Mouse (Mus musculus) adrenal gland, postnatal 25 days (tissue): ENCODE data around the gene Fgf22. TPM values are rescaled to one million over a fixed set of nuclear protein-coding genes. Genes with fewer than 3 reads are reported as not detected.
A peak's percentile ranks its signal among the peaks of the same experiment; 100 is the strongest.
"Not testable (repeated sequence)": the region's sequence is repeated elsewhere in the genome, so short reads cannot be mapped to it uniquely, and the experiment has no call there.

ENCODE experiments used
- DNase-seq: peaks from one replicate; pipeline ENCODE4 v3.0.0; 2021; ENCODE audit warnings: mixed read lengths
- total RNA-seq: library from RNA; stranded (reverse); gene quantifications from 2 replicates; pipeline ENCODE4 v1.2.3, GENCODE M21; 2021

The Fgf22 gene
- total RNA-seq, 1 experiment from 2014 or later, result not detected

- DNase-seq, result no peak
Observed at GRCm38 (mm10) chr10:79733847-79734246, 21.0 kb upstream of the Fgf22 start.

DNA sequence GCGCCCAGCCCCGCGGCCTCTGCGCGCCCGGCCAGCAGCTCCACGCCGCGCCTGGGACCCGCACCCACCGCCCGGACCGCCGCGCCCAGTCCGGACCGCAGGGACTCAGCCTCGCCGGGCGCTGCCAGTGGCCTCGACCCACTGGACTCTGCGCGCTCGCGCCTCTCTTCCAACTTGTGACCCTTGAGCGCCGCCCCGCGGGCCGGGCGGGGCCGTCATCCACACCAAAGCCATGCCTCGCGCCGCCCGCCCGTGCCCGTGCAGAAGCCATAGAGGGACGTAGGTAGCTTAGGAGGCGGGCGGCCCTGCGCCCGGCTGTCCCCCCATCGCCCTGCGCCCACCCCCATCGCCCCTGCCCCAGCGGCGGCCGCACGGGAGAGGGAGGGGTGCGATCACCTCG is 19.5 kb upstream of the Fgf22 start:
- DNase-seq, result peak; percentile 33

DNA sequence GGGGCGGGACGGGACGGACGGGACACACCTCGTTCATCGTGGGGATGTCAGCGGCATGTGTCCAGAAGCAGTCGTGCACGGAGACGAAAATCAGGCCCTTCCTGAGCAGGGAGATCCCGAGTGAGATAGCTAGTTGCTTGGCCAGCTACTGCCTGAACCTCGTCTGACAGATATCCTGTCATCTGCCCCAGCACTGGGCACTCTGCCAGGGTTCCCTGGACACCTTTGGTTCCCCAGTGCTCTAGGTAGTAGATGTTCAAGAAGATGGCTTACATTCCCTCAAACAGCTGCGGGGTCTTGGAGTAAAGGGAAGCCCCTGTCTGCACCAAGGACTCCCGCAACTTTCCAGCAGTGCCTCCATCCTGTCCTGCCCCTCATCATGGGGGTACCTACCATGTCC is 18.2 kb upstream of the Fgf22 start:
- DNase-seq, result peak; percentile 45

GRCm38 (mm10) chr10:79738259-79738658 is 16.6 kb upstream of the Fgf22 start:
- DNase-seq, result no peak

GRCm38 (mm10) chr10:79739234-79739633 is 15.6 kb upstream of the Fgf22 start:
- DNase-seq, result no peak

- DNase-seq, result no peak
Observed at GRCm38 (mm10) chr10:79740863-79741262, 14.0 kb upstream of the Fgf22 start.

- no peak for DNase-seq
Observed at GRCm38 (mm10) chr10:79743161-79743560, 11.7 kb upstream of the Fgf22 start.

- no peak for DNase-seq
Observed at GRCm38 (mm10) chr10:79743650-79744365, 11.1 kb upstream of the Fgf22 start.

GRCm38 (mm10) chr10:79745411-79745810 is 9.5 kb upstream of the Fgf22 start:
- no peak for DNase-seq

- DNase-seq, result peak; percentile 92
Observed at GRCm38 (mm10) chr10:79745898-79746773, 8.7 kb upstream of the Fgf22 start, which contains the start of gene Polrmt. Gene Polrmt (minus strand): TSS chr10:79746581.

DNA sequence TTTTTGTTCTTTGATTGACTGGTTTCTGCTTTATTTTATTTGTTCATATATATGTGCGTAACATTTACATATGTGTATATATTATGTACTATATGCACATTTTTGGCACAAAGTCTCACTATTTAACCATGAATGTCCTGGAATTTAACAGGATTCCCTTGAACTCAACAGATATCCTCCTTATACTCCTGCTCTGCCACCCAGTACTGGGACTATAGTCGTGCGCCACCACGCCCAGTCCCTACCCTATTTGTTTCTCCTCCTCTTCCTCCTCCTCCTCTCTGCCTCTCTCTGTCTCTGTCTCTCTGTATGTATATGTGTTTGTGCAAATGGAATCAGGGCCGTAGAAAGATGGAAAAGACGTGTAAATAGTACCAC is 8.1 kb upstream of the Fgf22 start:
- no peak for DNase-seq

DNA sequence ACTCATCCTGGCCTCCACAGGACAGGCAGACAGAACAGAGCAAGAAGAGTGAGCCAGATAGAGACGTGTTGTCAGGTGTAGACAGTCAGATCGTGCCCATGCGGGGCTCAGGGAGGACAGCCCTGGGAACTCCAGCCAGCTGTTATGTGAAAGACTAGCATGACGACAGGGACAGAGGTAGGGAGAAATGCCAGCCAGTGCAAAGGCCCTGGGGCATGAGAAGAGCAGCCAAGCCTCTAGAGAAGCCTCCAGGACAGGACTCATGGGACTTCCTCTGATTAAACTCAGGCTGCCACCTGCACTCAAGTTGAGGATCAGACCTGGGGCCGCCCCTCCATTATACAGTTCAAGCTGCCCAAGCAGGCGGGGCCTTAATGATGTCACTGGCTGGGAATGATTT is 6.4 kb upstream of the Fgf22 start:
- DNase-seq, result no peak

DNA sequence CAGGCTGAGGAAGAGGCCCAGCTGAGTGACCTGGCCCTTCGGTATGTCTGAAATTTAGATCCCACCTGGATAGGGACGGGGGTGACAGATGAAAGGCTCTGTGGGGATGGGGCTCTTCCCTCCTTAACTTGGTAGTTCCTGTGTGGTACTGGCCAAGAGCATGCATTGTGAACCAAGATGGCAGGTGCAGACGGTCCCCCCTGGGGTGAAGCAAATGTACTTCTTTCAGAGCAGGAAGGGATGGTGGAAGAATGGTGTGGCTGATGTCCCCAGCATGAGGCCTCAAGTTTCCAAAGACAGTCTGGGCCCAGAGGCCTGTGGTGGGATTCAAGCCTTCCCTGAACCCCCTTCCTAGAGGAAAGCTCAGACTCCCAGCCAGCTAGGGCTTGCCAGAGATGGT is 978 bp downstream of the Fgf22 start:
- DNase-seq, result no peak

DNA sequence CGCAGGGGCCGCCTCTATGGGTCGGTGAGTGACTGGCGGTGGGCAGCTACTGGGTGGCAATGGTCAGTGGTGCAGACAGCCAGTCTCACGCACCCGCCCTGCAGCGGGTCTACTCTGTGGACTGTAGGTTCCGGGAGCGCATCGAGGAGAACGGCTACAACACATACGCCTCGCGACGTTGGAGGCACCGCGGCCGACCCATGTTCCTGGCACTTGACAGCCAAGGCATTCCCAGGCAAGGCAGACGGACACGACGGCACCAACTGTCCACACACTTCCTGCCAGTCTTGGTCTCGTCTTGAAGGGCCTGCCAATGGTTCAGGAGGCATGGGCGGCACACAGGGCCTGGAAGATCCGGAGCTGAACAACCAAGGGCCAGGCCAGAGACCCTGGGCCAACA is 1.8 kb downstream of the Fgf22 start:
- no peak for DNase-seq

DNA sequence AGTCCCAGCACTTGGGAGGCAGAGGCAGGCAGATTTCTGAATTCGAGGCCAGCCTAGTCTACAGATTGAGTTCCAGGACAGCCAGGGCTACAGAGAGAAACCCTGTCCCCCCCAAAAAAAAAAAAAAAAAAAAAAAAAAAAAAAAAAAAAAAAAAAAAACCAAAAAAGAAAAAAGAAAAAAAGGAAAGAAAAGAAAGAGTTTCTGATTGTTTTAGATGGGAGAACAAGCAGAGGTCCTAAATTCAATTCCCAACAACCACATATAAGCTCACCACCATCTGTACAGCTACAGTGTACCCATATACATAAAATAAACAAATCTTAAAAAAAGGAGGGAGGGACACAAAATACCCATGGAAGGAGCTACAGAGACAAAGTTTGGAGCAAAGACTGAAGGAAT is 4.8 kb downstream of the Fgf22 start:
- not testable (repeated sequence) for DNase-seq

DNA sequence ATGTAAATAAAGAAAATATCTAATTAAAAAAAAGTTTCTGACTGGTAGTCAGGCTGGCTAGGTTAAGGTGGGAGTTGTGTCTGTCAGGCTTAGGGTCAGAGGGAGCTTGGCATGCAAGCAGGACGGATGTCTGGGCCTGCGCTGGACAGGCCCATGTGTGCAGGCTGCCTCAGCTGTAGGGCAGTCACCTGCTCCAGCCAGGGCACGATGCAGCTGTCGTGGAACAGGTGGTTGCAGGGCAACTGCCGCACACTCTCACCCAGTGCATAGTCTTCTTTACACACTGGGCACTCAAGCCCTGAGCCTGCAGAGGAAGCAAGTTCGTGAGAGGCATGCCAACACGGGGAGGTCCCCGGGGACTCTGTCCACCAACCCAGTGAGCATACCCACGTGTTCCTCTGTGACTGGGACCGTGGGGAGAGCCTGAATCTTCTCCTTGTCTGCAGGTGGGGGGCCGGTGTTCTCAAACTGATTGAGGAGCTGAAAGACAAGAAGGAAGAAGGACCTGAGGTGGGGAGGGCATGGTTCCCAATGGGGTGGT is 5.8 kb downstream of the Fgf22 start:
- DNase-seq, result no peak

DNA sequence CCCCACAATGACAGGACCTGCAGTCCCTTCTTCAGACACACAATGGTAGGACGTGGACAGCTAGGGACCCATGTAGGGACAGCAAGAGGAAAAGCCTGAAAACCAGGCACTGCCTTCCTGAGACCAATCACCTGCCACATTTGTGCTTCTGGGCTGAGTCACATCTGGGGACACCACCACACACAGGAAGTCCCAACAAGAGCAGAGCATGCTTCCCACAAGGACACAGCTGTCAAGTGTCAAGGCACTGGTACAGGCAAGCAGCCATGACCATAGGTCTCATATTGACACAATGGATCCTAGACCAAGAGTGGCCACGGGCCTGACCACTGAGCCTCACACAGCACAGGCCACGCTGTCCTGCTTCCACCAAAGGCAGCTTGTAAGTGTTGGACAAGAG is 8.0 kb downstream of the Fgf22 start:
- no peak for DNase-seq

DNA sequence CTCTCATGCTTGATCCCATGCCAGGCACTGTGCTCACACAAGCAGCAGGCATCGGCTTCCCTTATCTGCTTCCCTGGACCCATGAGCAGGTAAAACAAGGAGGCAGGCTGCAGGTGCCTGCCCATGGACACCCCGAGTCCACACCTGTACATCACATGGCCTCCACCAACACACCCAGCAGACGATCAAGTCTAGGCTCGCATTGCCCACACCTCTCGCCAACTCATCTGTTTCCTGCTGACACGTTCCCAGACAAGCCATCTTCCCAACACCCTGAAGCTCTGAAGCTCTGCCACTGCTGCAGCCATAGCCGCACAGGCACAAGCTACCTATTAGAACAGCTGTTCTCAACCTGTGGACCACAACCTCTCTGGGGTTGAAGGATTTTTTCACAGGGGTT is 9.4 kb downstream of the Fgf22 start:
- DNase-seq, result no peak

DNA sequence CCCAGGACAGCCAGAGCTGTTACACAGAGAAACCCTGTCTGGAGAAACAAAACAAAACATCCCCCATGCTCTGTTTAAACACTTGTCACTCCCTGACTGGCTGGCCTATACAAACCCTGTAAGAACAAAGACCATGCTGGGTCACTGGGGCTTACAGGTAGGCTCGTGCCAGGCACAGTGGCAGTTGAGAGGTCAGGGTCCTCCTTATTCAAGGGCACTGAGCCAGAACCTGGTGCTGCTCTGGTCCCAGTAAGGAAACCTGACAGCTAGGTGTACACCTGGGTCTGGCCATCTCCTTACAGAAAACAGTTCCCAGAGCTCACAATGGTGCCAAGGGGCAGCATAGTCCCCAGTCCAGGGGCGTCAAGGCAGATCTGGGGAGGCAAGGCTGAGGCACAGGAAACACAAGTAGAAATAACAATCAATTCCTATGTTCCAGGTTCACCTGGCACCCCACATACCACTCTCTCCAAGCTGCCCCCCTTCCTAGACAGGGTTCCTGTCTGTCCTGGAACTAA is 10.4 kb downstream of the Fgf22 start:
- DNase-seq, result no peak

DNA sequence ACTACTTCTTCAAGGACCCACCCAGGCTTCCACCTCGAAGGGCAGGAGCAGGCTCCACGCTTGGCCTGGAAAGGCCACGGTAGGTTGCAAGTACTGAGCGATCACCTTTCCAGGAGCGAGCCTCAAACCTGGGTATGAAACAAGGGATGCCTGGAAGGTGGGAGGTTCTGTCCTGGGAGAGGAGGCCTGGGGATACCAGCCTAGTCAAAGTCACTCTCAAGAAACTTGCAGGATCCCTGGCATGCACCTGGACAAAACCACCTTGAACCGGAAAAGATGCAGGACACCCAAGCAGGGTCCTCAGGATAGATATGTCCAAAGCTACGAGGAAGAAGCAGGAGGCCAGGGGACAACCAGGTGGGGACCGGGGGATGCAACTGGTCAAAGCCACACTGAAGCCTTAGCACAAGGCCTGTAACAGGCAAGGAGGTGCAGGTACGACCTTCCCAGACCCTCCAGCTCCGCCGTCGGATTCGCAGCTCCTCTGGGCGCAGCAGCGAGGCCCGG is 11.2 kb downstream of the Fgf22 start:
- no peak for DNase-seq

- DNase-seq, result peak; percentile 99
Observed at GRCm38 (mm10) chr10:79766508-79767325, 11.8 kb downstream of the Fgf22 start, which contains the start of gene Rnf126. Gene Rnf126 (minus strand): TSS chr10:79766952.
